Mouse (Mus musculus) cerebellum, adult 2 months (tissue): ENCODE measurements around the gene Rere.

Experiments
- CTCF ChIP-seq: fragments of 200-500 bp; IDR thresholded peaks from 2 replicates; pipeline ENCODE4 v1.5.1; 2011; ENCODE audit warnings: low read depth, mild to moderate bottlenecking, control low read depth, low read length, moderate library complexity, borderline replicate concordance; ENCODE audit not compliant: insufficient read depth
- POLR2A ChIP-seq: fragments of 200-500 bp; IDR thresholded peaks from 2 replicates; pipeline ENCODE4 v1.6.1; 2011; ENCODE audit warnings: low read length, control low read depth, borderline replicate concordance; ENCODE audit not compliant: insufficient read depth

DNA sequence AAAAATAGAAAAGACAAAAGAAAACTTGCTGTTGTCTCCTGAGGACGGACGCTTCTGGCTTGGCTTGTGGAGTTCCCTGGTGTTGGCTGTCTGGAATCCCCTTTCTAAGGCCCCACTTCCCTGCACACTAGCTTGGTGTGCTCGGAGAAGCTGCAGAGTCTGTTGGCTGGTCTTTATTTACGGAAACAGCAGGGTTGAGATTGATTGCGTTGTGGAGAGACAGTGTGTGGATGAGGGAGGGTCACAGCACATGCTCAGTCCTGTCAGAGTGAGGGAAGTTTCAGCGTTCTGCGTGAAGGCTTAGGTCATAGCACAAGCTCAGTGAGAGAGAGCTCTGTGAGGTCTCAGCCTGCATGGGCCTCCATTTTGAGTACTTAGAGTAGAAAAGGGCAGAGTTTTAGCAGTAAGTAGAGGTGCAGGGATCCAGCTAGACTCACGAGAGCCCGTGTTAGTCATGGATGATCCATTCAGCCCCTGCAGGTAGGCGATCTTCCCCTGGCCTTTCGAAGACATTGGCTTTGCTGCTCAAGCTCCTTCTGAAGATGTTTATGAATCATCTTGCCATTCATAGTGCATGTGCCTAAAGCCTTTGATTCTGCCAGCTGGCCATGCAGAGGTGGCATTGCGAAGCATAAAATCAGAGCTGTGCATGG, 206.8 kb downstream of the Rere start:
- peak; percentile 52; the same call in 1 of the 2 replicates for TF ChIP-seq POLR2A
- TF ChIP-seq CTCF, result no peak
